Mouse (Mus musculus): ENCODE data around the gene Hs6st1. TPM values are rescaled to one million over a fixed set of nuclear protein-coding genes. Genes with fewer than 3 reads are reported as not detected.

Hs6st1 gene
- polyA plus RNA-seq, 1 experiment from 2014 or later: 3.0 TPM

Small RNA genes within 50 kb of the gene (microRNA-seq; reads per million reads assigned to microRNA genes)
- 4.1 reads per million, percentile 6 among the genes with 10 or more reads in this experiment for gene Mir6897

Other genes starting within 250 kb of the Hs6st1 start
- 54.1 and 55.2 TPM in 2 replicates for gene Uggt1, start 176.3 kb downstream of the Hs6st1 start, polyA plus RNA-seq (2016; fragmentation: Nextera tagmentation; extraction: Ambion mirVana)
- 0.45 and 1.0 TPM in 2 replicates for gene Neurl3, start 206.3 kb downstream of the Hs6st1 start, polyA plus RNA-seq (2016; fragmentation: Nextera tagmentation; extraction: Ambion mirVana)
- 2.8 and 4.2 TPM in 2 replicates for gene Arid5a, start 239.3 kb downstream of the Hs6st1 start, polyA plus RNA-seq (2016; fragmentation: Nextera tagmentation; extraction: Ambion mirVana)